Mouse (Mus musculus): Measurements from ENCODE around the gene Klhl30.

DNA sequence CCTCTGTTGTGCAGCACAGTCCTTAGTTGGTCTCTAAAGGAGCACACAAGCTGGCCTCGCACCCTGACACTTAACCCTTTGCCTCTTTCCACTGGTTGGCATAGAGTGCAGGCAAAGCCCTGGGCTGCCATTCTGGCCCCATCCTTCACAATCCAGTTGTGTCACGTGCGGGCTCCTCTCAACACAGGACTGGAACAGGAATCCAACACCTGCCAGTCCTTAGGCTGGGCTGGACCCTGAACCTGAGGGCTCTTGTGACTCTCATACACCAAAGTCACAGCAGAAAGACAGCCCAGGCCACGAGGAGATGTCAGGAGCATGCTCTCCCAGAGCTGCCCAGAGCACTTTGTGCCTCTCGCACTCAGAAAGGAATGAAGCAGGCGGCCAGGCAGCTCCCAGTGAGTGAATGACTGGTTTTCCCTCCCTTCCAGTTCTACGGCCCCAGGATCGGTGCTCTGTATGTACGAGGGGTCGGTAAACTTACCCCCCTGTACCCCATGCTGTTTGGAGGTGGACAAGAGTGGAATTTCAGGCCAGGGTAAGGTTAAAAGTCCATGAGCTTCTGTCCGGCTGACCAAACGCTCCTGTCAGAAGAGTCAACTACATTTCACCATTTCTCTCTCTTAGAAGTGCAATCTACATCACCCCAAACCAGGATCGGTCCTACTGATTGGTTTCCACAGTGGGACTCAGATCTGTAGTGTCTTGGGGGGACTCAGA lies 41.3 kb upstream of the Klhl30 start:
- TF ChIP-seq CTCF (IDR thresholded peaks at IDR 0.05; ENCODE audit: borderline replicate concordance, extremely low read depth, insufficient read depth, insufficient read length) (no peak), POLR2A (IDR thresholded peaks at IDR 0.05; ENCODE audit: borderline replicate concordance, extremely low read depth, insufficient read depth, insufficient read length, poor library complexity, severe bottlenecking) (no peak)
